Mouse (Mus musculus) hindbrain, embryonic 12.5 days (tissue): ENCODE measurements at regions not wholly inside any gene's neighbourhood (a gene's known extent, or its start where the extent isn't known, plus 50 kb on each side); places are given as distances from the start of the nearest gene placed in this dataset.

Source experiments
- ATAC-seq: fragments of 200-750 bp; cut with Nextera tagmentation; 2 replicates; pipeline ENCODE4 v1.8.0; 2017; ENCODE audit warnings: moderate TSS enrichment; ENCODE audit not compliant: low FRiP score
- H3K27ac ChIP-seq: fragments of 300-500 bp; sonication (generic); 2 replicates; pipeline ENCODE4 v1.5.1; 2016; ENCODE audit warnings: mild to moderate bottlenecking
- H3K27me3 ChIP-seq: fragments of 300-500 bp; sonication (generic); 2 replicates; pipeline ENCODE4 v1.6.1; 2016; ENCODE audit warnings: mild to moderate bottlenecking
- H3K36me3 ChIP-seq: fragments of 300-500 bp; sonication (generic); 2 replicates; pipeline ENCODE4 v1.6.1; 2016; ENCODE audit warnings: mild to moderate bottlenecking
- H3K4me1 ChIP-seq: fragments of 300-500 bp; sonication (generic); 2 replicates; pipeline ENCODE4 v1.6.1; 2016
- H3K4me2 ChIP-seq: fragments of 300-500 bp; sonication (generic); replicated peaks from 2 replicates; pipeline ENCODE4 v1.6.1; 2016; ENCODE audit warnings: mild to moderate bottlenecking
- H3K4me3 ChIP-seq: fragments of 300-500 bp; sonication (generic); 2 replicates; pipeline ENCODE4 v1.5.1; 2016; ENCODE audit warnings: mild to moderate bottlenecking
- H3K9ac ChIP-seq: fragments of 300-500 bp; sonication (generic); 2 replicates; pipeline ENCODE4 v1.6.1; 2016; ENCODE audit warnings: mild to moderate bottlenecking, moderate library complexity
- H3K9me3 ChIP-seq: fragments of 300-500 bp; sonication (generic); replicated peaks from 2 replicates; pipeline ENCODE4 v1.6.1; 2016; ENCODE audit warnings: mild to moderate bottlenecking
- WGBS: fragments of 180-500 bp; shearing (Covaris S2); methylation state at CpG from one replicate; pipeline ENCODE4 v1.1.7; 2016; 5-methylcytosine and 5-hydroxymethylcytosine counted together

DNA sequence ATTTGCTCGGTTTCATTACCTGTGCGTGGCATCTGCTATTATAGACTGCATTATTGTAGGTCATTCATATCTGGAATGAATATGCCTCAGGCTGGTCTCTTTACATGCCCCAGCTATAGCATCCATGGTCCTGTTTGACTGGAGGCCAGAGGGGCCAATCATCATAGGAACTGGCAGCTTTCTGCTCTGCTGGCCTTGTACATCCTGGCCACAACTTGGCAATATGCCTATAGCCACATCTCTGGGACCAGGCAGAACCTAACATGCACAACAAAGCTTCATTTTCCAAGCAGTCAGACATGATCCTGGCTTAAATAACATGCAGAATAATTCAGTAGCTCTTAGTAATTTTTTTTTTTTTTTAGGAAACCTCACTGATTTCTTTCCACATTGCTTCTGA, 227.6 kb upstream of the B3gat1 start:
- Histone ChIP-seq H3K9ac (no peak overlapping the region), H3K9me3 (no peaks in the 10 kb centered on the region), H3K4me1 (no peaks in the 10 kb centered on the region), H3K27ac (no peak overlapping the region), H3K27me3 (no peaks in the 10 kb centered on the region), H3K36me3 (no peaks in the 10 kb centered on the region), H3K4me3 (no peak overlapping the region), H3K4me2 (no peak overlapping the region)
- ATAC-seq, result no peak
- WGBS, result 85% methylated on average over 2 of the region's 2 CpGs

DNA sequence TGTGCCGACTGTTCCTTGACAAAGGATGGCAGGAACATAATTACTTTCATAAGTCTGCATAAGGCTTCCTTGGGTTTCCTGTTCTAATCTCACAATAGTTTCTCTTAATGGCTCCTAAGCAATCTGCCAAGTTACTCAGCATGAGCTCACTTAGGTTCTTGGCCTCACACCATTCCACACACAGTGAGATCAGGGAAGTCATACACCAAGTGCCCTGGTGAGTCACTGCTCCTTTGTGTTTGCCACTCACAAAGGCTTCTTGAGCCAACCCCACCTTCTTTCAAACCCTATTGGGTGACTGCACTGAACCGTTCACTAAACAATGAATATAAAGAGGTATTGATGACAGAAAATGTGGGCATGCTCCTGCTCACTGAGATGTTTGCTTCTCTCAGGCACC, 214.9 kb upstream of the B3gat1 start:
- Histone ChIP-seq H3K4me3 (no peak overlapping the region), H3K27me3 (no peaks in the 10 kb centered on the region), H3K9ac (no peak overlapping the region), H3K4me1 (peaks cover 15% of the 10 kb centered on the region), H3K9me3 (no peaks in the 10 kb centered on the region), H3K36me3 (no peaks in the 10 kb centered on the region), H3K4me2 (no peak overlapping the region), H3K27ac (no peak overlapping the region)
- ATAC-seq, result no peak
- WGBS, result 35% methylated on average over 2 of the region's 2 CpGs

DNA sequence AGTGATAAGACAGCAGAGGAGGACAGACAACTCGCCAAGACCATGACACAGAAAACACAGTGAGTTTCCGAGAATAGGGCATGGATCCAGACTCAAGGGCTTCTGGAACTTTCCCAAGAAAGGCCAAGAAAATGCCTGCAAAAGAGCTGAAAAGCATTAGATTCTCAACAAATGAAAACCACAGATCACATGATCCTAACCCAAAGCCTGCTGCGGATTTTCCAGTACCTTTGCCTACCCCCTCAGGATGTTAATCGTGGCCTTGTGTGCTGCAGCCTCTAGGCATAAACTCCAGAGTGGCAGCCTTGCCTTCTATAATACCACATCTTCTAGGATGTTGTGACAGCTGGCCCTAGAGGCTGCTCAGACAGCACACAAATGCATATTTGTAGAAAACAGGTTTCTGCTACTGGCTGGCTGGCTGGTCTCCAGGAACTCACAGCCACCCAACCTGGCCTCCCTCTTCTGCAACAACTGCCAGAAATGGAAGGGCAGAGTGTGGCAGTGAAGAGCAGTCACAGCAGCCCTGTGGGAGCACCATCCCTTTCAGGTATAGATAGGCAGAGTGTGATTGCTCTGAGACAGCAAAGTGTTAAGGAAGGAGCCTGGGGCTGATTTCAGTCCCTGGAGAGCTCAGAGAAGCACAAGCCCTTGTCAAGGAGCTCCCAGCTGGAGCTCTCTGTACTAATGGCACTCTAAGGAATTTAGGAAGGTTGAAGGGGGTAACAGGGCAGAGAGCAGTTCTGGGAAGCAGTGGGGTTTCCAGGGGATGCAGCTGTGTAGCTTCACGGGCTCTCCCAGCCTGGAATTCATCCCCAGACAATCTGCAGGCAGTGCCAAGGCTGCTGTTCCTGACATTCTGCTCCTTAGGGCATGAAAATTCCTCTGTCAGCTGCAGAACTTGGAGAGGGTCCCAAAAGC, 213.7 kb upstream of the B3gat1 start:
- H3K4me2 ChIP-seq, result no peak overlapping the region
- WGBS, result 53% methylated on average over 5 of the region's 5 CpGs
- H3K9ac ChIP-seq, result no peak overlapping the region
- no peaks in the 10 kb centered on the region for H3K27me3 ChIP-seq
- H3K36me3 ChIP-seq, result no peaks in the 10 kb centered on the region
- no peak overlapping the region for H3K4me3 ChIP-seq
- peak overlapping the region; percentile 26 for H3K27ac ChIP-seq
- no peaks in the 10 kb centered on the region for H3K9me3 ChIP-seq
- ATAC-seq, result no peak; the same call in 1 of the 2 replicates
- H3K4me1 ChIP-seq, result peaks cover 15% of the 10 kb centered on the region

DNA sequence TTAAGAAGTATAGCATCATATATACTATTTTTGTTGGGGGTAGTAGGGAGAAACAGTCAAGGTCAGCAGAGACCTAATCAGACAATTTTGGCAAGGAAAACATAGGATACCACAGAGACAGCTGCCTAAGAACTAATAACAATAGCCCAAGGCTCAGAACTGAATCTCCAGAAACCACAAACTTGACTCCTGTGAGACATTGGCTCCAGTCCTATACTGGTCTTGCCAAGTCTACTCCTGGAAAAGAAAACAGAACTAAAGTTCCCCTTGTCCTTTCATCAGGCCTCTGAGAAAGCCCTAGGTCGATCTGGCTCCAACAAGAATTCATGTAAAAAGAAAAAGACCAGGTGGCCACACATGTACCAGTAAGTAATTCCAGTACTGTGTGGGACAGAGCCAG, 209.4 kb upstream of the B3gat1 start:
- Histone ChIP-seq H3K36me3 (no peaks in the 10 kb centered on the region), H3K9ac (no peak overlapping the region), H3K27ac (no peak overlapping the region), H3K4me3 (no peak overlapping the region), H3K9me3 (no peaks in the 10 kb centered on the region), H3K4me2 (no peak overlapping the region), H3K27me3 (no peaks in the 10 kb centered on the region), H3K4me1 (peaks cover 12% of the 10 kb centered on the region)
- ATAC-seq, result no peak
- WGBS, result 54% methylated on average over 1 of the region's 1 CpGs

DNA sequence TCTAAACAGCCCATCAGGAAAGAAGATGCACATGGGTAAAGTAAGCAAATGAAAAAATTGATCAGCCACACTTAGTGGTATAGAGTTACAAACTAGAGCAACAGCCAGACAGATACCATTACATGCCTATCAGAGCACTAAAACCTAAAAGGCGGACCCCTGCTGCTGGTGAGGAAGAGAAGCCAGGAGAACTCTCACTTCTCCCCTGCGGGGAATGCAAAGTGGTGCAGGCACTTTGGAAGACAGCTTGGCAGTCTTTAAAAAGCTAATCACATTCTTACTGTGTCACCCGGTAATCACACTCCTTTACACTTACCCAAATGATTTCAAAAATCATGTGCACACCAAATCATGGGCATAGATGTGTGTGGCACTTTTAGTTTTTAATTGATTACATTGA, 204.8 kb upstream of the B3gat1 start:
- H3K27me3 ChIP-seq, result no peaks in the 10 kb centered on the region
- no peak for ATAC-seq

DNA sequence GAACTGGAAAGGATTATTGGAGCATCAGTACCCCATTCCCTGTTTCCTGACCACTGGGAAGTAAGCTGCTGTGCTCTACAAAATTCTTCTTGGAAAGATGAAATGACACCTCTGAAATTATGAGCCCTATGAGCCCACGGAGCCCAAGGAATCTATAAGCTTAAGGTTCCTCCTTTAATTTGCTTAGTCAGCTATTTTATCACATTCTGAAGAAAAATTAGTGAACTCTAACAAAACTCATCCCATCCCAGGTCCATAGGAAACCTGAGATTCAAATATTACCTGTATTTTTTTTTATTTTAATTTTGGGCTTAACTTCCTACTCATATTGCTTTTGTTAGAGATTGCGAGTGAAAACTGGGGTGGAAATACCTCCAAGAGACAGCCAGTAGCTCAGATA, 194.5 kb upstream of the B3gat1 start:
- WGBS, result 97% methylated on average over 2 of the region's 2 CpGs
- Histone ChIP-seq H3K9ac (no peak overlapping the region), H3K36me3 (no peaks in the 10 kb centered on the region), H3K9me3 (no peaks in the 10 kb centered on the region), H3K4me2 (no peak overlapping the region), H3K27me3 (no peaks in the 10 kb centered on the region), H3K4me3 (no peak overlapping the region), H3K4me1 (no peaks in the 10 kb centered on the region), H3K27ac (no peak overlapping the region)
- no peak for ATAC-seq

More for the DNA sequence above, 204.8 kb upstream of the B3gat1 start:
- Histone ChIP-seq H3K9me3 (no peaks in the 10 kb centered on the region), H3K27ac (no peak overlapping the region), H3K4me3 (no peak overlapping the region), H3K36me3 (no peaks in the 10 kb centered on the region), H3K9ac (no peak overlapping the region), H3K4me2 (no peak overlapping the region), H3K4me1 (peaks cover 2% of the 10 kb centered on the region; the same call in 1 of the 2 replicates)
- WGBS, result 4% methylated on average over 3 of the region's 3 CpGs

DNA sequence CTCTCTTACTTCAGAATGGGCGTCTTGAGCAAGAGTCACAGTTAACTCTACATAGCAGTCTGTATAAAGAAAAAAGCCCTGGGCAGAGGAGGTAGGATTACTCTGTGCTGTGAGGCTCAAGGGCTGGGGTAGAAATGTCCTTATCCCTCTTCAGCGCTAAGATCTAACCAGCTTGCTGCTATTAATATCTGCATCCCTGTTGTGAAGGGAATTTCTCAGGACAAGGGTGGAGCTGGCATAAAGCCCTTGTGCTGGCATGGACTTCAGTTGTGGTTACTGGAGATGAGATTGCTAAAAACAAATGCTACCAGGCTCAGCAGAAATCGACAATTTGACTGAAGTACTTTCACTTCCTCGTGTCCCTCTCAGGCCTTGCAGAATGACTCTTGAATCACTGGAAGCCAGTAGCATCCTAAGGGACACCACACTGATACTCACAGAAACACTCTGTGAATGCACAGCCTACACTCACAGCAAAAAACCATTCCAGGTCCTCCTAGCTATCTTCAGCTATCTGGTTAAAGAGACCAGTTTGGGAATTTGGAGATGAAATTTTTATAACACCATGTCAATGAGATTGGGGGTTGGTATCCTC, 185.1 kb upstream of the B3gat1 start:
- Histone ChIP-seq H3K4me3 (no peak overlapping the region), H3K9me3 (no peaks in the 10 kb centered on the region), H3K4me2 (no peak overlapping the region), H3K4me1 (no peaks in the 10 kb centered on the region), H3K36me3 (no peaks in the 10 kb centered on the region), H3K9ac (no peak overlapping the region), H3K27ac (no peak overlapping the region), H3K27me3 (no peaks in the 10 kb centered on the region)
- 65% methylated on average over 4 of the region's 4 CpGs for WGBS
- no peak for ATAC-seq

DNA sequence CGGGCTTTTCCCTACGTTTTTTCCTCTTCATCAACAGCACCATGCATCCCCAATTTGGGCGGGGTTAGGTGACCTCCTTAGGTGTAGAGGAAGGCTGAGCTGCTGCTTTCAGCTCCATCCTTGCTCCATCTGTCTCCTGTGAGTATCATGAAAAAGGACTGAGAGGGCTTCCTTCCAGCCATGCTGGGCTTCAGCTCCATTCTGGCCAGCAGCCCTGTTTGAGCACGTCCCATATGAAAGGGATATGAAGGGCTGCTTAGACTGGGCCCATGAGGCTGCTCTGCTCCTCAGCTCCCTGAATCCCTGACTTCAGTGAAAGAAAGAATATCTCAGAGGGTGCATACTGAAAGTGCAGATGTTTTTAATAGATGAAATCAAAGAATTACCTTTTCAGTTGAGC, 184.4 kb upstream of the B3gat1 start:
- no peak for ATAC-seq
- Histone ChIP-seq H3K36me3 (no peaks in the 10 kb centered on the region), H3K27ac (no peak overlapping the region), H3K9me3 (no peaks in the 10 kb centered on the region), H3K4me1 (no peaks in the 10 kb centered on the region), H3K4me2 (no peak overlapping the region), H3K9ac (no peak overlapping the region), H3K27me3 (no peaks in the 10 kb centered on the region), H3K4me3 (no peak overlapping the region)
- WGBS, result 77% methylated on average over 4 of the region's 4 CpGs

DNA sequence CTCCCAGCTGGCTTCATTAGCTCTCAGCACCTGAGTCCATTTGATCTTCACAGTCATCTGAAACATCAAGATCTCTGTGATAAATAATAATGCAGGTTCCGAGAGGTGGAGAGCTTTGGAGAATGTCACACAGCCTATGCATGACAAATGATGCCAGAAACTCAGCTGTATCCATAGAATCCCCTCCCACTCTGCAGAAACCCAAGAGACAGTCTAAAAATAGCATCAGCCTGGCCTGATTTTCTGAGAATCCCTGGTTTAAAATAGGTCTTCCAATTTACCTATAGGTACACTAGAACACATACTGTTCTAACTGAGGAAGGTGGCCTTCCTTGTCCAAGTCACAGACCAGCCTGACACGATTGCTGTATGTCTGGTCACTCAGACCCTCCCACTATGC, 184.0 kb upstream of the B3gat1 start:
- no peak for ATAC-seq
- WGBS, result 85% methylated on average over 2 of the region's 2 CpGs
- no peaks in the 10 kb centered on the region for H3K36me3 ChIP-seq

DNA sequence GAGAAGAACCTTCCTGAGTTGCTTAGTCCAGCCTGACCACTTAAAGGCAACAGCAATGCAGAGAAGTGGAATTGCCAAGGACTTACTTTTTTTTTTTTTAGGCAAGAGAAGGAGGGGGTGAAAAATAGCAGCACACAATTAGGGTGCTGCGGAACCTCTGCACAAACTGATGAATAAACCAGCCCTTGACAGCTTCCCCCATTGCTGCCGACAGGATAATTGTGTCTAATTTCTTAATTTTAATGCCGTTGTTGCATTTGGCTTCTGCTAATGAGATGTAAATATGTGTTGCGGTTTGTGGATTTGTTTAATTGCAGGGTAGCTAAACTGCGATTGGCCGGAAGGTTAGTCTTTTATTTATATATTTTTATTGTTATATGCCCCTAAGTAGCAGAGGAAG, 157.5 kb upstream of the B3gat1 start:
- no peak overlapping the region for H3K27ac ChIP-seq
- H3K4me2 ChIP-seq, result no peak overlapping the region
- ATAC-seq, result no peak
- H3K27me3 ChIP-seq, result no peaks in the 10 kb centered on the region
- no peak overlapping the region for H3K9ac ChIP-seq
- H3K36me3 ChIP-seq, result no peaks in the 10 kb centered on the region
- no peaks in the 10 kb centered on the region for H3K4me1 ChIP-seq
- WGBS, result 88% methylated on average over 6 of the region's 6 CpGs
- H3K4me3 ChIP-seq, result no peak overlapping the region
- no peaks in the 10 kb centered on the region for H3K9me3 ChIP-seq

More for the DNA sequence above, 184.0 kb upstream of the B3gat1 start:
- Histone ChIP-seq H3K9me3 (no peaks in the 10 kb centered on the region), H3K4me1 (no peaks in the 10 kb centered on the region), H3K4me2 (no peak overlapping the region), H3K9ac (no peak overlapping the region), H3K4me3 (no peak overlapping the region), H3K27ac (no peak overlapping the region), H3K27me3 (no peaks in the 10 kb centered on the region)

DNA sequence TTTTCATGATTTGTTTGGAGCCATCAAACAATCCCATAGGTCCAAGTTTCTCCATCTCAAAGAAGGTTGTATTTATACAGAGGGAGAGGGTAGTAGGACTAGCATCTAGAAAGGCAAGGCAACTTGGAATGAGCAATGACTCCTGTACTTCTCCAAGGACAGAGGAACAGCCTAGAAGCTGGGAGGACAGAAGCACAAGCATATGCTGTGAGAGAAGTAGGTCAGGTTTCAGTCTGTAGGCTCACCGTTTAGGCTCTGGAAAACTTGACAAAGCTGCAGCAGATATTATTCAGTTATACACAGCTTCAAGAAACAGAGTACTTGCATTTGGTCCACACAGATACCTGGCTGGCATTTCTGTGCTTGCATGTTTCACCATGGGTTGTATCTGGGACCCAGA, 131.5 kb upstream of the B3gat1 start:
- H3K27me3 ChIP-seq, result no peaks in the 10 kb centered on the region
- H3K4me2 ChIP-seq, result no peak overlapping the region
- ATAC-seq, result no peak
- 87% methylated on average over 1 of the region's 1 CpGs for WGBS
- no peak overlapping the region for H3K9ac ChIP-seq
- H3K4me1 ChIP-seq, result no peaks in the 10 kb centered on the region
- H3K4me3 ChIP-seq, result no peak overlapping the region
- H3K27ac ChIP-seq, result no peak overlapping the region
- H3K9me3 ChIP-seq, result no peaks in the 10 kb centered on the region
- no peaks in the 10 kb centered on the region for H3K36me3 ChIP-seq

DNA sequence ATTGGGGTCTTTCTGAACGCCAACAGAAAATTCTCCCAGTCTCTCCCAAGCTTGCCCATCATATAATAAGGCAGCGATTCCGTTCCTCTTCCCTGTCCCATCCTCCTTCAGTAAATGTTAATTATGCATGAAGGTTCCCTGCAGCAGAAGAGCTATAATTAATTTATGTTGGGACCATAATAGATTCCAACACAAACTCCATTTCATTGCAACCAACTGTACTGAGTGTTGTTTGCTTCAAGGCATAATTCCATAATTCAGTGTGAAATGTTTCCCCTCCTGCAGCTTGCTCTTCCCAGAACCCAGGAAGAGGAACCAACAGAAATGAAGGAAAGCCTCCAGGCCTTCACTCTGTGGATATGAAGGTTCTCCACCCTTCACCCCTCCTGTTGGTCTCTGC, 129.0 kb upstream of the B3gat1 start:
- WGBS, result 74% methylated on average over 3 of the region's 3 CpGs
- no peak for ATAC-seq

More for the DNA sequence above, 129.0 kb upstream of the B3gat1 start:
- Histone ChIP-seq H3K27ac (no peak overlapping the region), H3K27me3 (no peaks in the 10 kb centered on the region), H3K4me3 (no peak overlapping the region), H3K9ac (no peak overlapping the region), H3K36me3 (no peaks in the 10 kb centered on the region), H3K4me1 (no peaks in the 10 kb centered on the region), H3K9me3 (no peaks in the 10 kb centered on the region), H3K4me2 (no peak overlapping the region)
